Mouse (Mus musculus): ENCODE measurements around the gene Cnpy1. TPM values are rescaled to one million over a fixed set of nuclear protein-coding genes. Genes with fewer than 3 reads are reported as not detected.

Gene Cnpy1
- polyA plus RNA-seq, 1 experiment from 2014 or later, result 0.10 TPM

DNA sequence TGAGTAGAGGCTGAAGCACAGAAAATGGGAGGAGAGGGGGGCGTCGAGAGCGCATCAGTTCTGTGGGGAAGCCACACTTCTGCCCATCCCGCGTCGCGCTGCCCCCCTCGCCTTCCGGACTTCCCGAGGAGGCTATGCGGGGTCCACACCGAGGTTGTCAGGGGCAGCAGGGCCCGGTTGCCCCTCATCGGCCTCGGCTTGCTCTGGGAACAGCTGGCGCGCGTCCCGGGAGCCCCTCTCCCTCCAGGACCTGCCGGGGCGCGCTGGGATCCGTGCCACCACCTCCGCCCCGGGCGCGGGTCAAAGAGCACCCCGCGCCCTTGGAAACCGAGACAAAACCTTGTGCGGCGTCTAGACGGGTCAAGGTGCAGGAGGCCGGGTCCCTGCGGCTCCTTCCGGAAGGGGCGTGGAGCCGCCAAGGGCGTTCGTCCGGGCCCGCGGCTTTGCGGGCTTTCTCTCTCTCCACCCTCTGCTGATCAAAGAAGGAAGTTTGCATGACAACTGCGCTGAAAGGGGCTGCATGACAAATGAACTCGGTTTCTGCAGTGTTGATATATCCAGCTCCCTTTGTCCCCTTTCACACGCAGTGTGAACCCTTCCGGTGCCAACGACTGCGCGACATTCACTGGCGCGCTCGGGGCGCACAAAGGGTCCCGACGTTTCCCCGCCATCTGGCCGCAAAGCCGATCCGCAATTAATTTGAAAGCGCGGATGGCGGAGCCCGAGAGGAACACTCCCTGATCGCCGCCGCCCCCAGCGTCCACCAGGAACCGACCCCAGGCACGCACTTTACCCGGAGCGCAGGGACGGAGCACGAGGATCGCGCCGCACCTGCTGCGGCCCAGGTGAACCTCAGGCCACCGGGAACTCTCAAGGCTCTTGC, 35.8 kb downstream of the Cnpy1 start:
- under 1% methylated on average over 79 of the region's 80 CpGs for WGBS
- Histone ChIP-seq H3K4me2 (peak overlapping the region; percentile 69), H3K36me3 (no peaks in the 10 kb centered on the region), H3K9me3 (replicated peaks) (no peaks in the 10 kb centered on the region), H3K4me1 (replicated peaks) (peaks cover 11% of the 10 kb centered on the region), H3K9ac (no peak overlapping the region; the same call in 1 of the 2 replicates), H3K27ac (ENCODE audit: poor library complexity, severe bottlenecking) (no peak overlapping the region), H3K27me3 (replicated peaks) (peaks cover 86% of the 10 kb centered on the region), H3K4me3 (peak overlapping the region; percentile 48)
- ATAC-seq (ENCODE audit: insufficient number of reproducible peaks, low FRiP score), result no peak

- 15% methylated on average over 20 of the region's 20 CpGs for WGBS
- no peak overlapping the region for H3K4me2 ChIP-seq
These were observed 36.7 kb downstream of the Cnpy1 start for GRCm38 (mm10) chr5:28208726-28209520.

DNA sequence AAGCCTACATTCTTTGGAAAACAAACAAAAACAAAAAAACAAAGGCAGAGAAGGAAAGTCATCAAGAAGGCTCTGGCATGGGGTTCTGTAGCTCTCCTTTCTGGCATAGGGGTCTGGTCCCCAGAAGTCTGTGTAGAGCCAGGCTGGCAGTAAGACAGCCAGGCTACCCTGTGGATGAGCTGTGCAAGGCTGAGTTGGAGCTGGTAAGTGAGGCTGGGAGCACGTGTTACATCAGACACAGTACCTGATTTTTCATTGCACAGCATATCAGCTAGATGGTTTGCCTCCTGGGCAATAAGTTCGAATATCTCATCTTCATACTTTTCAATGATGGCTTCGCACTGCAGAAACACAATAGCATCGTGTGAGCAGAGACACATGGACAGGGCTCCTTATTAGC, 38.6 kb downstream of the Cnpy1 start:
- no peak overlapping the region for H3K4me3 ChIP-seq
- no peak for ATAC-seq (ENCODE audit: insufficient number of reproducible peaks, low FRiP score)
- no peaks in the 10 kb centered on the region for H3K36me3 ChIP-seq
- H3K4me2 ChIP-seq, result no peak overlapping the region
- 62% methylated on average over 4 of the region's 4 CpGs for WGBS
- H3K9ac ChIP-seq, result no peak overlapping the region
- H3K27ac ChIP-seq (ENCODE audit: poor library complexity, severe bottlenecking), result no peak overlapping the region
- peaks cover 11% of the 10 kb centered on the region for H3K4me1 ChIP-seq (replicated peaks)
- H3K9me3 ChIP-seq (replicated peaks), result no peaks in the 10 kb centered on the region
- peaks cover 88% of the 10 kb centered on the region for H3K27me3 ChIP-seq (replicated peaks)

More at GRCm38 (mm10) chr5:28208726-28209520, 36.7 kb downstream of the Cnpy1 start:
- no peak overlapping the region for H3K9ac ChIP-seq
- H3K27me3 ChIP-seq (replicated peaks), result peaks cover 86% of the 10 kb centered on the region
- no peaks in the 10 kb centered on the region for H3K36me3 ChIP-seq
- H3K9me3 ChIP-seq (replicated peaks), result no peaks in the 10 kb centered on the region
- no peak overlapping the region for H3K27ac ChIP-seq (ENCODE audit: poor library complexity, severe bottlenecking)
- peaks cover 11% of the 10 kb centered on the region for H3K4me1 ChIP-seq (replicated peaks)
- H3K4me3 ChIP-seq, result no peak overlapping the region; the same call in 1 of the 2 replicates
- ATAC-seq (ENCODE audit: insufficient number of reproducible peaks, low FRiP score), result no peak

- H3K4me2 ChIP-seq, result no peak overlapping the region
- H3K27me3 ChIP-seq (replicated peaks), result peaks cover 88% of the 10 kb centered on the region
- WGBS, result 20% methylated on average over 4 of the region's 4 CpGs
- H3K9ac ChIP-seq, result no peak overlapping the region
- peaks cover 11% of the 10 kb centered on the region for H3K4me1 ChIP-seq (replicated peaks)
- H3K27ac ChIP-seq (ENCODE audit: poor library complexity, severe bottlenecking), result no peak overlapping the region
- H3K9me3 ChIP-seq (replicated peaks), result no peaks in the 10 kb centered on the region
- no peak for ATAC-seq (ENCODE audit: insufficient number of reproducible peaks, low FRiP score)
- H3K36me3 ChIP-seq, result no peaks in the 10 kb centered on the region
- no peak overlapping the region for H3K4me3 ChIP-seq
These were observed 39.2 kb downstream of the Cnpy1 start for GRCm38 (mm10) chr5:28206448-28206847.

DNA sequence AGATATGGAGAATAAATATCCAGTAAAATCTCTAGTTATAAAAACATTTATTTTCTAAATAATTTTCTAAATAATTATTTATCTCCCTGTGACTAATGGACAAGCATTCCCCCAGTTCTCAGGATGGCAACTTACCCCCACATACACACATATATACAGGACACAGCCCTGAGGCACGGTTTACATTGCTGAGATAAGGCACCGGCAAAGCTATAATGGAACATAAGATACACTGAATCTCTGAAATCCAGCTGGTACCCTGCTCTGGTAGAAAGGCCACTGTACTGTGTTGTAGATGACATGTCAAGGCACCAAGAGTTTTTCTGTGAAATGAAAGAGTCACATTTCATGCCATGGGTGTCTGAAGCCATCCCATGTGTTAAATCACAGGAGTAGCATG, 40.9 kb downstream of the Cnpy1 start:
- no peak overlapping the region for H3K27ac ChIP-seq (ENCODE audit: poor library complexity, severe bottlenecking)
- H3K36me3 ChIP-seq, result no peaks in the 10 kb centered on the region
- H3K4me1 ChIP-seq (replicated peaks), result peaks cover 5% of the 10 kb centered on the region
- ATAC-seq (ENCODE audit: insufficient number of reproducible peaks, low FRiP score), result no peak
- H3K9me3 ChIP-seq (replicated peaks), result no peaks in the 10 kb centered on the region
- WGBS, result 41% methylated on average over 2 of the region's 2 CpGs
- no peak overlapping the region for H3K9ac ChIP-seq
- peaks cover 82% of the 10 kb centered on the region for H3K27me3 ChIP-seq (replicated peaks)
- no peak overlapping the region for H3K4me2 ChIP-seq
- no peak overlapping the region for H3K4me3 ChIP-seq

- H3K27me3 ChIP-seq (replicated peaks), result peaks cover 82% of the 10 kb centered on the region
- H3K4me3 ChIP-seq, result no peak overlapping the region
- H3K9me3 ChIP-seq (replicated peaks), result no peaks in the 10 kb centered on the region
- H3K4me2 ChIP-seq, result no peak overlapping the region
- WGBS, result 63% methylated on average over 6 of the region's 6 CpGs
- H3K4me1 ChIP-seq (replicated peaks), result 0 out of 2 replicates have a peak, but pooled peaks cover 2% of the 10 kb centered on the region
- no peak overlapping the region for H3K27ac ChIP-seq (ENCODE audit: poor library complexity, severe bottlenecking)
- ATAC-seq (ENCODE audit: insufficient number of reproducible peaks, low FRiP score), result no peak
- H3K36me3 ChIP-seq, result no peaks in the 10 kb centered on the region
- H3K9ac ChIP-seq, result no peak overlapping the region
These were observed 42.5 kb downstream of the Cnpy1 start for GRCm38 (mm10) chr5:28203086-28203485.

DNA sequence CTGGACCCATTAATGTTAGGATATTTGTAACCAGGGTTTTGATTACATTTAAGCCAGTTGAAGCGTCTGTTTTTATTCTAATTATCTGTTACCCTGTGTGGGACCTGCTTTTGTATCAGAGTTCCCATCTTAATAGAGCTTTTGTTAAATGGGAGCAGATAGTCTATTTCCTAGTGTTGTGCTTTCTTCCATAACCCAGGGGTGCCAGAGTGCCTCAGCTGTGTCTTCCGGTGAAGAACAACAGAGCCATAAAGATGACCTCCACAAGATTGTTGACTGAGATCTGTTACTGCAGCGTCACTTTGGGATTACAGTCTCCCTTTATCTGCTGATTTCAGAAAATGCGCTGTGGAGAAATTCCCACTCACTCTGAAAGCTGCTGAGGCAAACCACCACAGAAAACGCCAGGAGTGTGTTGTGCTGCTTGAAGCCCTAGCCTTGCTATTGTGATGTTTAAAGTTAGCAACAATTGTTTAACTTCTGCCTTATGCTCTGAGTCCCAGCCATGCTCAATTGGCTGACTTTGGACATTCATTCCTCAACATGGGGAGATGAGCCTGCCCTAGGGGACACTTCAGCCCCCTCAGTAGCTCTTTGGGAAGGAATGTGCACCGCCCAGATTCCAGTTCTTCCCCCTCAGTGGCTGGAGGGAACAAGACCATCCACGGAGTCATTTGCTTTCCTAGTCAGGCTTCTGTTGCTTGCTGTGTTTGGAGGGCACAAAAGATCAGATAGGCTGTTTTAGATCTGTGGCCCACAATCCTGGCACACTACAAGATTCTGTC, 46.3 kb downstream of the Cnpy1 start:
- Histone ChIP-seq H3K4me1 (replicated peaks) (no peaks in the 10 kb centered on the region), H3K27ac (ENCODE audit: poor library complexity, severe bottlenecking) (no peak overlapping the region), H3K9me3 (replicated peaks) (no peaks in the 10 kb centered on the region), H3K9ac (no peak overlapping the region), H3K36me3 (no peaks in the 10 kb centered on the region), H3K27me3 (replicated peaks) (peaks cover 83% of the 10 kb centered on the region), H3K4me3 (no peak overlapping the region), H3K4me2 (no peak overlapping the region)
- no peak for ATAC-seq (ENCODE audit: insufficient number of reproducible peaks, low FRiP score)
- WGBS, result 50% methylated on average over 7 of the region's 7 CpGs

GRCm38 (mm10) chr5:28195473-28195872, 50.1 kb downstream of the Cnpy1 start:
- Histone ChIP-seq H3K4me1 (replicated peaks) (no peaks in the 10 kb centered on the region), H3K36me3 (no peaks in the 10 kb centered on the region), H3K4me3 (no peak overlapping the region), H3K27me3 (replicated peaks) (peaks cover 90% of the 10 kb centered on the region), H3K9me3 (replicated peaks) (no peaks in the 10 kb centered on the region), H3K4me2 (no peak overlapping the region), H3K27ac (ENCODE audit: poor library complexity, severe bottlenecking) (no peak overlapping the region), H3K9ac (no peak overlapping the region)
- 50% methylated on average over 2 of the region's 2 CpGs for WGBS
- ATAC-seq (ENCODE audit: insufficient number of reproducible peaks, low FRiP score), result no peak

DNA sequence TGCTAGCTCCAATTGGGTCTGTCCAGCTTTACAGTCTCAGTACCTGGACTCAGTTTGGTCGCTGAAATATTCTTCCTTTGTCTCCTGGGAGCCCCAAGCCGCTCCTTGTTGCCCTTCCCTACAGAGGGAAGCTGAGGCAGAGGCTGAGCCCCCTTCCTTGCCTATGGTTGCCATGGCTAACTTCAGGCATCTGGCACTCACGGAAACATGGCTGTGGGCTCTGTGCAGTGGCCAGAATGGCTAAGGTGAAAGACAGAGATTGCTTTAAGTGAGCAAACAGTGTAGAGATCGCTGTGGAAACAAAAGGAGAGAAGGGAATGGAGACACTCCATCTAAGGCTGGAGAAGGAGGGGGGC, 53.5 kb downstream of the Cnpy1 start:
- Histone ChIP-seq H3K9ac (no peak overlapping the region), H3K36me3 (no peaks in the 10 kb centered on the region), H3K9me3 (replicated peaks) (no peaks in the 10 kb centered on the region), H3K27me3 (replicated peaks) (peaks cover 86% of the 10 kb centered on the region), H3K4me1 (replicated peaks) (no peaks in the 10 kb centered on the region), H3K27ac (ENCODE audit: poor library complexity, severe bottlenecking) (no peak overlapping the region), H3K4me3 (no peak overlapping the region), H3K4me2 (no peak overlapping the region)
- ATAC-seq (ENCODE audit: insufficient number of reproducible peaks, low FRiP score), result no peak
- 59% methylated on average over 4 of the region's 4 CpGs for WGBS

GRCm38 (mm10) chr5:28191201-28192098, 54.2 kb downstream of the Cnpy1 start:
- Histone ChIP-seq H3K27me3 (replicated peaks) (peaks cover 89% of the 10 kb centered on the region), H3K4me3 (no peak overlapping the region), H3K36me3 (no peaks in the 10 kb centered on the region), H3K4me1 (replicated peaks) (no peaks in the 10 kb centered on the region), H3K4me2 (no peak overlapping the region), H3K9me3 (replicated peaks) (no peaks in the 10 kb centered on the region), H3K9ac (no peak overlapping the region), H3K27ac (ENCODE audit: poor library complexity, severe bottlenecking) (no peak overlapping the region)
- no peak for ATAC-seq (ENCODE audit: insufficient number of reproducible peaks, low FRiP score)
- WGBS, result 46% methylated on average over 3 of the region's 3 CpGs

Data from heart, embryonic 12.5 days (tissue).